Comparison of ENCODE assay signal across 28 mouse cellular contexts in genomic region chr19:29865142-29865541, GRCm38 (mm10). TPM values are rescaled to one million over a fixed set of nuclear protein-coding genes. Genes with fewer than 3 reads are reported as not detected.
DNase-seq lines count a peak whose midpoint lies in the region; ATAC-seq and TF ChIP-seq lines count a peak whose summit lies in the region.
"Had no signal": no experiment of that assay in that cellular context is flagged by ENCODE, and none has a peak within 500 bp of the region (broad histone marks: within the 10 kb centered on the region; RNA-seq: fewer than 3 reads in every experiment).

No protein-coding gene starts in this region.

- no peak for TF ChIP-seq CTCF in CH12.LX (conservative IDR thresholded peaks at IDR 0.05 in 1 of 2, IDR thresholded peaks at IDR 0.05 in 1 of 2; ENCODE audit: low read depth in 2 of 2, low read length in 2 of 2)
- no peak for TF ChIP-seq CTCF in MEL (IDR thresholded peaks at IDR 0.05 in 2 of 3, conservative IDR thresholded peaks at IDR 0.05 in 1 of 3; ENCODE audit: control insufficient read depth in 1 of 3, insufficient read depth in 1 of 3, low read depth in 2 of 3, low read length in 3 of 3, poor library complexity in 1 of 3, severe bottlenecking in 1 of 3)
- no peak for TF ChIP-seq CTCF in stomach, postnatal 0 days (IDR thresholded peaks at IDR 0.05; ENCODE audit: low read depth)

- ATAC-seq in stomach, postnatal 0 days (ENCODE audit: low FRiP score, low TSS enrichment): peak; percentile 74
- no peak for ATAC-seq in forebrain, embryonic 16.5 days
- ATAC-seq: forebrain, postnatal 0 days; midbrain, embryonic 13.5 days had no signal

- DNase-seq in CH12.LX (ENCODE audit: extremely low read depth) (peak; percentile 40), MEL (ENCODE audit: low read depth, low spot score) (peak; percentile 86)
- peak; percentile 34 for DNase-seq in c-Kit-positive CD71-positive TER-119-negative erythroid progenitor cells, embryonic 14.5 days (ENCODE audit: low read depth)
- DNase-seq in stomach, postnatal 0 days (ENCODE audit: low spot score): peak; percentile 31
- DNase-seq in adrenal gland, postnatal 36 days: no peak
- no peak for DNase-seq in cerebellum, postnatal 10 days
- DNase-seq: cerebellum, adult 9-10 months; forebrain, postnatal 0 days; gastrocnemius, postnatal 25 days; heart, adult 2 months; heart, postnatal 14 days; kidney, adult 18-20 months; kidney, postnatal 4 days; layer of hippocampus, adult 9-11 months; lung, adult 2 months; lung, postnatal 14 days; right cerebral cortex, postnatal 25 days; thymus, postnatal 25 days had no signal

- no peaks in the 10 kb centered on the region for H3K27me3 ChIP-seq in CH12.LX (replicated peaks)
- H3K27me3 ChIP-seq in MEL (ENCODE audit: control insufficient read depth in 1 of 2, insufficient read depth in 2 of 2, low read length in 2 of 2): peaks cover 7 to 12% of the 10 kb centered on the region in 2 experiments; a peak in 3 of 4 replicates
- no peaks in the 10 kb centered on the region for H3K27me3 ChIP-seq in stomach, postnatal 0 days (ENCODE audit: control insufficient read depth, insufficient read depth, low read length)
- no peaks in the 10 kb centered on the region for H3K27me3 ChIP-seq in forebrain, embryonic 16.5 days (replicated peaks; ENCODE audit: control insufficient read depth, insufficient read depth, low read length)
- H3K27me3 ChIP-seq: hindbrain, embryonic 12.5 days; midbrain, embryonic 13.5 days had no signal

- in situ Hi-C loops in CH12.LX (cut with MboI; ENCODE audit: low pct_ligation_motif_present, low pct_unique_long_range_greater_than_20kb, low sequenced_read_pairs): no loop called here

- no peaks in the 10 kb centered on the region for H3K79me2 ChIP-seq in CH12.LX (replicated peaks; ENCODE audit: control insufficient read depth, extremely low read depth, insufficient read depth, poor library complexity, severe bottlenecking)
- no peaks in the 10 kb centered on the region for H3K79me2 ChIP-seq in MEL (ENCODE audit: control insufficient read depth, insufficient read depth, low read length, poor library complexity)

- TF ChIP-seq EP300 in CH12.LX (IDR thresholded peaks at IDR 0.05; ENCODE audit: low read length) (no peak), MEL (IDR thresholded peaks at IDR 0.05; ENCODE audit: low read depth in 1 of 2, low read length in 2 of 2) (no peak)
- TF ChIP-seq EP300 in stomach, postnatal 0 days (optimal IDR thresholded peaks at IDR 0.05): no peak

- H3K27ac ChIP-seq in CH12.LX (ENCODE audit: insufficient read depth, low read depth) (no peak overlapping the region), MEL (ENCODE audit: control insufficient read depth, low read depth, low read length) (no peak overlapping the region)
- H3K27ac ChIP-seq in stomach, postnatal 0 days (replicated peaks): no peak overlapping the region
- H3K27ac ChIP-seq in forebrain, embryonic 16.5 days (ENCODE audit: low read length): no peak overlapping the region
- H3K27ac ChIP-seq: embryonic facial prominence, embryonic 10.5 days; heart, adult 2 months; heart, embryonic 13.5 days; hindbrain, embryonic 12.5 days; left cerebral cortex, adult 2 months; midbrain, embryonic 13.5 days had no signal

- H3K4me3 ChIP-seq in CH12.LX (replicated peaks in 1 of 3; ENCODE audit: low read depth in 2 of 3, low read length in 2 of 3, poor library complexity in 1 of 3): no peak overlapping the region
- H3K4me3 ChIP-seq in MEL (ENCODE audit: control insufficient read depth in 1 of 2, insufficient read depth in 1 of 2, low read depth in 2 of 2, low read length in 2 of 2): no peak overlapping the region
- H3K4me3 ChIP-seq in stomach, postnatal 0 days (ENCODE audit: low read depth, low read length): no peak overlapping the region
- H3K4me3 ChIP-seq in forebrain, embryonic 16.5 days (replicated peaks; ENCODE audit: low read length): no peak overlapping the region
- H3K4me3 ChIP-seq: embryonic facial prominence, embryonic 10.5 days; heart, adult 2 months; heart, embryonic 13.5 days; hindbrain, embryonic 12.5 days; left cerebral cortex, adult 2 months; midbrain, embryonic 13.5 days had no signal

- H3K36me3 ChIP-seq in CH12.LX (replicated peaks in 1 of 2; ENCODE audit: control insufficient read depth in 1 of 2, insufficient read depth in 1 of 2, low read length in 1 of 2) (no peaks in the 10 kb centered on the region), MEL (ENCODE audit: control insufficient read depth in 1 of 2, insufficient read depth in 2 of 2, low read length in 2 of 2) (no peaks in the 10 kb centered on the region)
- no peaks in the 10 kb centered on the region for H3K36me3 ChIP-seq in stomach, postnatal 0 days (ENCODE audit: control insufficient read depth, insufficient read depth, low read length)
- H3K36me3 ChIP-seq in forebrain, embryonic 16.5 days (ENCODE audit: control insufficient read depth, insufficient read depth): no peaks in the 10 kb centered on the region
- H3K36me3 ChIP-seq: embryonic facial prominence, embryonic 10.5 days; G1E; heart, embryonic 13.5 days; hindbrain, embryonic 12.5 days; midbrain, embryonic 13.5 days had no signal

- H3K9me3 ChIP-seq in CH12.LX (replicated peaks; ENCODE audit: low read length): no peaks in the 10 kb centered on the region
- H3K9me3 ChIP-seq in MEL (replicated peaks; ENCODE audit: insufficient read depth, low read length): no peaks in the 10 kb centered on the region
- H3K9me3 ChIP-seq in stomach, postnatal 0 days (ENCODE audit: control insufficient read depth, low read length): no peaks in the 10 kb centered on the region
- H3K9me3 ChIP-seq in forebrain, embryonic 16.5 days (ENCODE audit: control insufficient read depth, low read length): no peaks in the 10 kb centered on the region
- H3K9me3 ChIP-seq: embryonic facial prominence, embryonic 10.5 days; G1E; heart, embryonic 13.5 days; hindbrain, embryonic 12.5 days; midbrain, embryonic 13.5 days had no signal

- H3K4me1 ChIP-seq in CH12.LX (ENCODE audit: control insufficient read depth in 1 of 2, insufficient read depth in 2 of 2) (no peaks in the 10 kb centered on the region; a peak in 1 of 4 replicates), MEL (ENCODE audit: control insufficient read depth in 1 of 2, insufficient read depth in 2 of 2, low read length in 2 of 2) (no peaks in the 10 kb centered on the region)
- no peaks in the 10 kb centered on the region for H3K4me1 ChIP-seq in stomach, postnatal 0 days (replicated peaks; ENCODE audit: control insufficient read depth, insufficient read depth)
- no peaks in the 10 kb centered on the region for H3K4me1 ChIP-seq in forebrain, embryonic 16.5 days (replicated peaks; ENCODE audit: control insufficient read depth, insufficient read depth, low read length)
- H3K4me1 ChIP-seq: heart, embryonic 13.5 days; hindbrain, embryonic 12.5 days had no signal

- TF ChIP-seq RAD21 in CH12.LX (IDR thresholded peaks at IDR 0.05; ENCODE audit: low read depth, low read length): no peak
- TF ChIP-seq RAD21 in MEL (IDR thresholded peaks at IDR 0.05; ENCODE audit: low read depth, low read length): no peak

- no peak overlapping the region for H3K9ac ChIP-seq in CH12.LX (ENCODE audit: insufficient read depth, low read depth)
- H3K9ac ChIP-seq in MEL (ENCODE audit: control insufficient read depth, low read depth, low read length, poor library complexity, severe bottlenecking): no peak overlapping the region
- no peak overlapping the region for H3K9ac ChIP-seq in stomach, postnatal 0 days (ENCODE audit: low read length)
- no peak overlapping the region for H3K9ac ChIP-seq in forebrain, embryonic 16.5 days (replicated peaks; ENCODE audit: low read depth, low read length)
- H3K9ac ChIP-seq: forebrain, postnatal 0 days; heart, embryonic 13.5 days; hindbrain, embryonic 12.5 days; midbrain, embryonic 13.5 days had no signal

- no peak overlapping the region for H3K4me2 ChIP-seq in CH12.LX (ENCODE audit: insufficient read depth, low read depth, poor library complexity, severe bottlenecking)
- H3K4me2 ChIP-seq in stomach, postnatal 0 days (replicated peaks; ENCODE audit: low read depth): no peak overlapping the region
- H3K4me2 ChIP-seq in forebrain, embryonic 16.5 days (ENCODE audit: low read length): no peak overlapping the region
- H3K4me2 ChIP-seq: heart, embryonic 13.5 days; hindbrain, embryonic 12.5 days; midbrain, embryonic 13.5 days had no signal

- 55% methylated on average over 1 of the region's 1 CpGs for WGBS in stomach, postnatal 0 days
- WGBS in forebrain, embryonic 16.5 days: 85% methylated on average over 1 of the region's 1 CpGs

- TF ChIP-seq POLR2A in CH12.LX (IDR thresholded peaks at IDR 0.05; ENCODE audit: low read depth, low read length) (no peak), MEL (IDR thresholded peaks at IDR 0.05; ENCODE audit: control insufficient read depth in 1 of 2, insufficient read depth in 1 of 2, low read depth in 1 of 2, low read length in 2 of 2, poor library complexity in 1 of 2) (peak in 1 of 2 experiments; percentile 20; a peak in 1 of 4 replicates)

- dilution Hi-C loops in CH12.LX (cut with MboI; ENCODE audit: extremely low pct_ligation_motif_present, extremely low pct_unique_long_range_greater_than_20kb, low sequenced_read_pairs): no loop called here

RNA-seq across cellular contexts. Expression of gene Ranbp6, which starts 52.4 kb away (rescaled TPM):
- total RNA-seq in CH12.LX (2012; rRNA removed) (7.0 and 9.0 TPM in 2 replicates), CH12.LX (2014; rRNA removed) (12.1 and 14.5 TPM in 2 replicates), MEL (2012; rRNA removed) (18.3 and 22.6 TPM in 2 replicates)
- polyA plus RNA-seq in CH12.LX (2012; ENCODE audit: insufficient read length, low read depth) (7.8 and 8.4 TPM in 2 replicates), MEL (2012; ENCODE audit: insufficient read depth in 1 of 2, insufficient read length in 2 of 2, low read depth in 1 of 2, low replicate concordance in 2 of 2, missing spikeins in 1 of 2) (10 to 100 TPM in 1 of 2 experiments, not detected in 1; 23.7 TPM)
- 7.4 and 7.8 TPM in 2 replicates for polyA plus RNA-seq in stomach, postnatal 0 days (2015; fragmentation: Nextera tagmentation; extraction: Ambion mirVana)
- total RNA-seq in adrenal gland, postnatal 36 days (2021): 10 to 100 TPM; 15.1 to 16.8 TPM
- polyA plus RNA-seq in forebrain, embryonic 16.5 days (2015; fragmentation: Nextera tagmentation; extraction: Ambion mirVana): 43.5 and 44.8 TPM in 2 replicates

RNA-seq across cellular contexts. Expression of gene 9930021J03Rik, which starts 59.4 kb away (rescaled TPM):
- total RNA-seq in CH12.LX (2012; rRNA removed): 3.3 and 4.2 TPM in 2 replicates
- total RNA-seq in CH12.LX (2014; rRNA removed): 5.9 and 7.8 TPM in 2 replicates
- 8.1 and 8.7 TPM in 2 replicates for polyA plus RNA-seq in CH12.LX (2012; ENCODE audit: insufficient read length, low read depth)
- 19.9 and 20.6 TPM in 2 replicates for total RNA-seq in MEL (2012; rRNA removed)
- 100 to 1,000 TPM in 1 of 2 experiments, 10 to 100 TPM in 1; 40.9 to 216 TPM for polyA plus RNA-seq in MEL (2012; ENCODE audit: insufficient read depth in 1 of 2, insufficient read length in 2 of 2, low read depth in 1 of 2, low replicate concordance in 2 of 2, missing spikeins in 1 of 2)
- polyA plus RNA-seq in stomach, postnatal 0 days (2015; fragmentation: Nextera tagmentation; extraction: Ambion mirVana): 2.8 and 3.0 TPM in 2 replicates
- 10 to 100 TPM; 16.3 to 16.6 TPM for total RNA-seq in adrenal gland, postnatal 36 days (2021)
- 7.1 and 7.7 TPM in 2 replicates for polyA plus RNA-seq in forebrain, embryonic 16.5 days (2015; fragmentation: Nextera tagmentation; extraction: Ambion mirVana)

RNA-seq across cellular contexts. Expression of gene Il33, which starts 59.8 kb away (rescaled TPM):
- total RNA-seq in CH12.LX (2012; rRNA removed) (0.08 TPM in 1 of 2 replicates, not detected in the other), CH12.LX (2014; rRNA removed) (0.32 and 0.39 TPM in 2 replicates), MEL (2012; rRNA removed) (not detected in 2 replicates)
- polyA plus RNA-seq in CH12.LX (2012; ENCODE audit: insufficient read length, low read depth) (0.24 and 0.29 TPM in 2 replicates), MEL (2012; ENCODE audit: insufficient read depth in 1 of 2, insufficient read length in 2 of 2, low read depth in 1 of 2, low replicate concordance in 2 of 2, missing spikeins in 1 of 2) (under 1 TPM in 1 of 2 experiments, not detected in 1; 0.17 TPM)
- polyA plus RNA-seq in stomach, postnatal 0 days (2015; fragmentation: Nextera tagmentation; extraction: Ambion mirVana): 54.4 and 63.6 TPM in 2 replicates
- total RNA-seq in adrenal gland, postnatal 36 days (2021): 10 to 100 TPM; 16.0 to 19.8 TPM
- polyA plus RNA-seq in forebrain, embryonic 16.5 days (2015; fragmentation: Nextera tagmentation; extraction: Ambion mirVana): 0.71 and 1.1 TPM in 2 replicates
- total RNA-seq: common myeloid progenitor, adult 5-6 weeks; megakaryocyte progenitor cell, adult 5-6 weeks; monocyte, adult 5-6 weeks had no signal

Comparison
In these comparisons a context has a peak if more than half of its experiments do, and no peak if none do; other contexts are left out.
1. DNase-seq: peak in CH12.LX (single experiment), MEL (single experiment), c-Kit-positive CD71-positive TER-119-negative erythroid progenitor cells, embryonic 14.5 days (single experiment) and stomach, postnatal 0 days (single experiment); none in adrenal gland, postnatal 36 days (0 of 2) and cerebellum, postnatal 10 days (0 of 2).
2. RNA of gene Il33, which starts 59.8 kb away (polyA plus RNA-seq): 54.4 to 63.6 TPM in stomach, postnatal 0 days; 0.71 to 1.1 TPM in forebrain, embryonic 16.5 days, 0.24 to 0.29 TPM in CH12.LX and 0.17 TPM in MEL; every median in the first group is over 10 times any median in the second.
3. Of the 35 proteins assayed by ChIP-seq in both MEL and CH12.LX: peak only in MEL: TBP; only in CH12.LX: none; in both: none; in neither: 33; mixed calls (peak in some experiments, not most) for 1.